Mouse (Mus musculus) heart, postnatal 36 days (tissue): Measurements from ENCODE around the gene Fgfbp3. TPM values are rescaled to one million over a fixed set of nuclear protein-coding genes. Genes with fewer than 3 reads are reported as not detected.
"Not testable (repeated sequence)": the region's sequence is repeated elsewhere in the genome, so short reads cannot be mapped to it uniquely, and the experiment has no call there.

Experiments used
- DNase-seq, 2 experiments: peaks; one replicate each; pipeline ENCODE4 v3.0.0; 2021 to 2022
- intact Hi-C: fragments of 180-260 bp; cut with DNase I; formaldehyde crosslinking; loops from one replicate; pipeline ENCODE4 v1.15.1; 2025
- total RNA-seq, 2 experiments: library from RNA; stranded (reverse); gene quantifications; 2 replicates each; pipeline ENCODE4 v1.2.3; 2021

The Fgfbp3 gene
- total RNA-seq, 2 experiments from 2014 or later: 1.3 to 2.9 TPM

DNA sequence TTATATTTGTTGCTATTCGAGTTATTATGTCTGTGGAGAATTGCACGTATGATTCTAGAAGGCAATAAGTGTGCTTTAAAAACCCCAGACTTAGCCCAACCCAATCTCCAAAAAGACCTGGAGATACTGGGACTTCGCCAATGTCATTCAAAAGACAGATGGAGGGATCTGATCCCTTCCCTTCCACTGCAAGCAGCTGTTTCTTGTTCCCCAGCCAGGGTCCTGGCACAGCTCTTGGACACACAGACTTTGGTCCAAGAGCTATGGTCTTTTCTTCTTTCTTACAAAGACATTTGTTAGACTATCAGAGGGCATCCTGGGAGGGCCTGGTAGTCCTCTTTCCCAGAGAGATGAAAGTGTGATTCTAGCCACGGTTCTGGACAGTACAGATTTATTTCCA lies 3.2 kb downstream of the Fgfbp3 start:
- intact Hi-C loops: loop anchor here (5.0 kb wide), 2 partner anchors 84 to 309 kb away; partner anchors contain the start of gene Tnks2

DNA sequence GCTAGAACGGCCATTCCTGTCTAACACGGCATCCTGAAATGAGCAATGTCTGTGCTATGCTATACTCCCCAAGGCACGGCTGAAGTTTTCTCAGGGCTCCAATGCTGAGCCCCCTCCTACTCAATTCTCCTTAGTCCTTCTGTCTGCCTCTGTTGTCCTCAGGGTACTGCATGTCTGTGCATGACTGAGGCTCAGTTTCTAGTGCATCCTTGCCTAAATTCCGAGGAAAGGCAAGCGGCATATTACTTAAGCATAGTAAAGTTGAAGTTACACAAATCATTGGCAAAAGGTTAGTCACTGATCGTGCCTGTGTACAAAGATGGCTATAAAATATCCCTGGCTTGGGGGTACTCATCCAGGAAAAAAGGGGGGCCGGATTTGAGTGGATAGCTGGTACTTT lies 6.4 kb downstream of the Fgfbp3 start:
- no peak for DNase-seq
- intact Hi-C loops: no loop called here

More for the DNA sequence above, 3.2 kb downstream of the Fgfbp3 start:
- DNase-seq: no peak

DNA sequence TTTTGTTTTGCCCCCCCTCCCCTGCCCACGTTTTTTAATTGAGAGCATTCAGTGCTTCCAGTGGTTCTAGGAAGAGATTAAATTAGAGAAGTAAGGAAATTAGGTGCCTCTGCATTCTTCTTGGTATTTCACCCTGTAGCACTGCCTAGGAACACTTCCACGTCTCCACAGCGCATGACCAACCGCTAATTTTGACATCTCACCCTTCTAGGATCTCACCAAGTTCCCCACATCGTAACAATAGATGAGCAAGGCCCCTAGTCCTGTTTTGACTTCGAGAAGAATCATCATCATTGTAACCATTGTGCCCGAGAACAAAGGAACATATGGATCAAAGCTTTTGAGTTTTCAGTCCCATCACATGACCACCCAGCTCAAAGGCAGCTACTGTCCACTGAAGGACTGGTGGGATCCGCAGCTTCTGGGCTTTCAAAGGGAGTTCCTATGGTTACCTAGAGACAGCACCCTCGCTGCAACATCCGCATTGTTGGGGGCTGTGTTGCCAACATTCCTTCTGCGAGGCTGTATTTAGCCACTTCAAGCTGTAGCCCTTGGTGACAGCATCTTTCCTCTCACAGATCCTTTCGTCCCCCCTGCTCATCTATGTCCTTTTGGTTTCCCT lies 8.9 kb downstream of the Fgfbp3 start:
- DNase-seq: no peak
- intact Hi-C loops: no loop called here

DNA sequence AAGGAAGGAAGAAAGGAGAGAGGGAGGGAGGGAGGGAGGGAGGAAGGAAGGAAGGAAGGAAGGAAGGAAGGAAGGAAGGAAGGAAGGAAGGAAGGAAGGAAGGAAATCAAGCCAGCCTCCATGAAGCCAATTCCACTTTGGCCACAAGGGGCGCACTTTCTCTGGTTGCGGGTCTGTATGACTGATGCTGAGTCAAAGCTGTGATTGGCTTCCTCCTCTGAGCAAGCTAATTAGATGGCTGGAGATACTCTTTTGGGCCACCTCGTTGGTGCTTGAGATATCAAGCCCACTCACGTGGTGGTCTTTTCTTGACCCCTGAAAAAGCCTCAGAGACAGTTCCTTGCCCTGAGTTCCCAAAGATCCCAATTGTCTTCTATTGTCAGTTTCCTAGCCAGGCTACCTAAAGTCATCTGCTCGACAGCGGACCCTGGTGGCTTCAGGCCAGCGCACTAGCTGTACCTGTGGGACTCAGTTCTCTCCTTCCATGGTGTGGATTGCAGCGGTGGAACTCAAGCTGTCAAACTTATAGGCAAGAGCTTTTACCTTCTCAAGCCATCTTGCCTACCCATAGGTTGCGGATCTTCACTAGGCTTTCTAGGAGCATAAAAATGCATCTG lies 9.6 kb downstream of the Fgfbp3 start:
- DNase-seq: peak; percentile 48 to 67
- intact Hi-C loops: no loop called here

DNA sequence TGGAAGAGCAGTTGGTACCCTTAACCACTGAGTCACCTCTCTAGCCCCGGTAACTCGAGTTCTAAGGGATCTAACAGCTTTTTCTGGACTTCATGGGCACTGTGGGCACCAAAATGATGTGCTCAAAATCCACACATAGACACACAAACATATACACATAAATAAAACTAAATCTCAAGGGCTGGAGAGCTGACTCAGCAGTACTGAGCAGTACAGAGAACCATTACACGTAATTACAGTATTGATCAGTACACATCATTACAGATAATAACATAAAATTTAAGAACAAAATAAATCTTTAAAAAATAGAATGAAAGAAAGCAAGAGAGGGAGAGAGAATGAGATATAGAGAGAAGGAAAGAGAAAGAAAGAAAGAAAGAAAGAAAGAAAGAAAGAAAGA lies 10.3 kb downstream of the Fgfbp3 start:
- intact Hi-C loops: no loop called here
- no peak for DNase-seq

DNA sequence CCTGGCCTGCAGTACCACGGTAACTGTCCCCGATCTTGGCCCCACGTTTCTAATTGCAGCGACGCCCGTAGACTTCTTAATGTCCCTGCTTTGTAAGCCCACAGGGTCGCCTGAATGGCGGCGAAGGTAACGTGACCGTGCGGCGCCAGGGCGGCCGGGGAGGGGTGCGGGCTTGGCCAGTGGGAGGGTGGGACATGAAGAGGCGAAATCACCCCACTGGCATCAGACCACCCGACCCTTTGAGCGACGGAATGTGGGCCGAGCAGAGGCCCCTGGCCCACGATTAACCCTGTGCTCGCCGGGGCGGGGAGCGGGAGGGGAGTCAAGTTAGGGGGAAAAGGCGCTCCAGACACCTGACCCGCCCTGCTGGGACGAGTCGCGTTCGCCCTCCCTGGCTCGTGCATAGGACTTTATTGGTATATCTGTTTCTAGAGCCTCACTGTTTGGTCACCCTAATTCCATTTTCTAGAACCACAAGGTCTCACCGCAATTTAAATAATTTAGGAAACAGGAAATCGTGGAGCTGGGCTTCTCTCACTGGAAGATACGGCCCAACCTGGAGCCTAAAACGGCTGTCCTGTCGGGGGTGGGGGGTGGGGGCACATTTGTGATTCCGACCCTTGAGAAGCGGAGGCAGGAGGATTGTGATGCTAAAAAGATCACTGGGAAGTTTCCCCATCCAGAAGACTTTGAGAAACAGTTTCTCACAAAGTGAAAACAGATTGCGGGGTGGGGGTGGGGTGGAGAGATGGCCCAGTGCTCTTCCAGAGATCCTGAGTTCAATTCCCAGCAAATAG lies 15.0 kb downstream of the Fgfbp3 start:
- intact Hi-C loops: no loop called here
- DNase-seq: peak; percentile 31 to 51

DNA sequence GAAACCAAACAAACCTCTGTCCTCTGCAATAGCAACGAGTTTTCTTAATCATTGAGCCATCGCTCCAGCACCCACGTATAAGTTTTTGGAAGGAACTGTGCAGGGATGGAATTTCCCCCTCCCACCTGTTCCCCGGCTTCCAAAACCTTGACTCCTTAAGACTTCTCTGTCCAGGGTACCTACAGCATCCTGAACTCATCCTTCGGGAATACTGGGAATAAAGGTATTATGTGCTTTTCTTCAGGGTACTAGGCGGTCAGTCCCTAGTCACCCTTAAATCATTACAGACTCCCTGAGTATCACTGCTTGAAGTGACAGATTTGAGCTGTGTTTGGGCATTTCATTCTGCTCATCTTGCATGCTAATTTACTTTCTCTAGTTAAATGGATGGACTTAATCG lies 16.0 kb downstream of the Fgfbp3 start:
- intact Hi-C loops: no loop called here
- DNase-seq: no peak

DNA sequence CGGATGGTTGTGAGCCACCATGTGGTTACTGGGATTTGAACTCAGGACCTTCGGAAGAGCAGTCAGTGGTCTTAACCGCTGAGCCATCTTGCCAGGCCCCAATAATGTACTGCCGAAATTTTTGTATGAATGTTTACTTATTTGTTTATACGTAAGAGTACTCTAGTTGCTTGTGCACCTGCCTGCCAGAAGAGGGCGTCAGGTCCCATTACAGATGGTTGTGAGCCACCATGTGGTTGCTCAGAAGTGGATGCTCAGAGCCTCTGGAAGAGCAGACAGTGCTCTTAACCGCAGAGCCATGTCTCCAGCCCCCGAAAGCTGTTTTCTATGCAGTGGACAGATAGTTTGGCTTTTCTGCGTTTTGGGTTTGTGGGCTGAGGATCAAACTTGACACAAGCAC lies 21.6 kb downstream of the Fgfbp3 start:
- DNase-seq: peak in 1 of 2 experiments; percentile 19
- intact Hi-C loops: no loop called here

DNA sequence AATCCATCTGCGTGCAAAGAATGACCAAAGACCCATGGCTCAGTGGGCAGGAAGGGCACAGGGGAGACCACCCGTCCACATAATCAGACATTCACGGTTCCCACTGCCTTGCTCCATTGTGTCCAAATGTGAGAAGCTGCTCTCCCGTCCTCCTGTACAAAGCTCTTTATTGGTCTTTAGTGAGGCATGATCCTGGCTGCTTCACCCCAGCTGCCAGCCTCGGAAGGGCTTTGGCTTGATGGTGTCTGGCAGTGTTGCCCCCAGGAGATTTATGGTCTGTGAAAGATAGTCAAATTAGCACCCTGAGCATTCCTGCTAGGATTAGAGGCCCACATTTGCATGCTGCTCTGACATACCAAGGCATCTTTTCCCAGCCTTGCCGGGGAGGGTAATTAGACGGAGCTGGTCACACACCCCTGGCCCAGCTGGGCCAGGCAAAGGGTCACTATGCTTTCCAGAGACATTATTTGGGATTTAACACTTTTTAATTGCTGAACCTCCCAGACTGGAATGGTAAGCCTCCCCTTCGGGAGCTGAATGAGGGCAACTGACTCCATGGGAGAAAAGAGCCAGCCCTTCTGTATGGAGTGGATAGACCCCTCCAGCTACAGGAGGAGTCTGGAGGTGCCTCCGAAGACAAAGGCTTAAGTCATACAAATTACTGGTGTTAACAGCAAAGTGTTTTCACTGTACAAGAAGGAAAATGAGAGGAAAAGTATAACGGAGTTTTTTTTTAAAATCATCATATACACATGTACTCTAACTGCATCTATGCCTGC lies 22.4 kb downstream of the Fgfbp3 start:
- intact Hi-C loops: no loop called here
- no peak for DNase-seq

DNA sequence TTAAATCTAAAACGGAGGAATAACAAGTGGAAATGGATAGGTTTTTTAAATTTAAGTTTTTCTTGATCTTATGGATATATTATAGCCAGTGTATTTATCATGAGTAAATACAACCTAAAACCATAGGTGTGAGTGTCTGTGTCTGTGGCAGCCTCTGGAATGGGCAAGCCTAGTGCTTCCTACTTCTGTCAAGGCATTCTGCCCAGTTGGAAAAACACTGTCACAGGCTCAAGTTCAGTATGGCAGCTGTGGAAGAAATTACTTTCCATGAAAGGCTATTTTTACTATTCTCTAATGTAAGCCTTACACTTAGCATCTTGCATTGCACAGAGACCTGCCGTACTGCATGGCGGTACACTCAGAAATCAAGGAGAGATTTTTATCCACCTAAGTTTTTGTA lies 27.7 kb downstream of the Fgfbp3 start:
- intact Hi-C loops: no loop called here
- no peak for DNase-seq

DNA sequence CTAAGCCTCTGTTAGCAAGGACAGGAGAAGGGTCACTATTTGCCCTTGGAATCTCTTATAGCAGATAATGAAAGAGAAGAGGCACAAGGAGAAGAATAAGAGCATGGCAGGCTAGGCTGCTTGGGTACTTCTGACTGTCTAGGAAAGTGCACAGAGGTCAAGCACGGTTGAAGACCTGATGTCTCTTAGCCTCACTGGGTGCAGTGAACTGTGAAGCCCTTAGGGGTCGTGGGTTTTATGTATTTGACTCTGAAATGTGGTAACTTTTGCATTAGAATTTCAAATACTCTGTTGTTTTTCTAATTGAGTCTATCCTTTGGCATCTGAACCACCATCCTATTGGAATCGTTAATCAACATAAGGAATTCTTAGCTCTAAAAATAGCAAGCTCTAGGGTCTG lies 31.7 kb downstream of the Fgfbp3 start:
- DNase-seq: no peak
- intact Hi-C loops: loop anchor here (5.0 kb wide), 1 partner anchor 35 kb away; no protein-coding TSS in a partner anchor

DNA sequence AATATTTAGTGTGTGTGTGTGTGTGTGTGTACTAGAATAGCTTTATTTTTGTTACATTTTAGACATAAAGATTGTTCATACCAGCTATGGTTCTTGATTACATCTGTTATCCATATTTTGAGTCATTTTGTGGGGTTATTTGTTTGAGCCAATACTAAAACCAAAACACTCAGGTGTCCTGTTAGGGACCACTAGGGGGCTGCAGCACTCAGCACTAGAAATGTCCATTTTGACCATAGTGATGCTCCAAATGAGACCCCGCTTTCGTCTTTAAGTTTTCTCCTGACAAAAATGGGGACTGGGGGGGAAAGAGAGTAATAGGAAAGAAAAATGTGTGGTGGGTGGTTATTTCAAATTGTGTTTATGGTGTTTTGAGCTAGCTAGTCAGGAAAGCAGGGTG lies 33.1 kb downstream of the Fgfbp3 start:
- DNase-seq: no peak
- intact Hi-C loops: loop anchor here (5.0 kb wide), 1 partner anchor 36 kb away; no protein-coding TSS in a partner anchor

DNA sequence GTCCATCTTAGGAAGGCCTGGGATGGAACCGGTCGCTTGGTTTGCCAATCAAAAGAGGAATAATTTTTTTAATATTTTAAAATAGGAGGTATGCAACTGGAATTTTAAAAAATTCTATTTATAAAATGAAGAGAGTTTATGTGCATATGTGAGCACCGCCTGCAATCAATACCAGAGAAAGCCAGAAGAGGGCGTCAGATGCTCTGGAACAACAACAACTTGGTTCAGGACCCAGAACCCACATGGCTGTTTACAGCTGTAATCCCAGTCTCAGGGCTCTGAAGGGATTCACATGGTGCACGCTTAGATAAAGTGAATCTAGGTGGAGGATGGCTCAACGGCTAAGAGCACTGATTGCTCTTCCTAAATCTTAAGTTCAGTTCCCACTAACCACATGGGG lies 36.3 kb downstream of the Fgfbp3 start:
- intact Hi-C loops: no loop called here
- peak; percentile 16 to 20 for DNase-seq

DNA sequence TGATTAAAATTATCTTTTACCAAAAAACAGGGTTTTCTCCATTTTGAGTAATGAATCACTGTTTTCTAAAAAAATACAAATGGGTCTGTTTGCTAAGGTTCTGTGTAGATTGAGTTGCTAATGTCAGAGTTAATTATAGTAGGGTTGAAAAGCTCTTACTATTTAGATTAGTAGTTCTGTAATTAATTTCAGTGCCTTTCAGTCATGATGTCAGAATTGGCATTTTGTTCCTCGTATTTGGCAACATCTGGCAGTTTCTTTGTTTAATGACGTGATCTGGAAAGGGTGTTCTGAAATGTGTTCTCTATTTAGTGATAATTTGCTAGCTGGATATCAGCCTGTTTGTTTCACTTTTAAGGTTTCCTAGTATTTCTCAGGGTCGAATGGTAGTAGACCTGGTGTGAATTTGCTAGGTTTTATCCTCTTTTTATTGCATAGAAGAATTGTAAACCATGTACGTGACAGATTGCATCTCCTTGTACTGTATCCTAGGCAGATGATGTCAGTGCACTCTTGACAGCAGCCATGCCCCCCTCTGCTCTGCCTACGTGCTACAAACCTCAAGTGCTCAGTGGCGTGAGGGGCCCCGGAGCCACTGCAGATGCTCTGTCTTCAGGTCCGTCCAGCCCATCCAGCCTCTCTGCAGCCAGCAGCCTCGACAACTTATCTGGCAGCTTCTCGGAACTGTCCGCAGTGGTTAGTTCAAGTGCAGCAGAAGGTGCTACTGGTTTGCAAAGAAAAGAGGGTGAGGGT lies 40.5 kb downstream of the Fgfbp3 start:
- DNase-seq: no peak
- intact Hi-C loops: no loop called here

DNA sequence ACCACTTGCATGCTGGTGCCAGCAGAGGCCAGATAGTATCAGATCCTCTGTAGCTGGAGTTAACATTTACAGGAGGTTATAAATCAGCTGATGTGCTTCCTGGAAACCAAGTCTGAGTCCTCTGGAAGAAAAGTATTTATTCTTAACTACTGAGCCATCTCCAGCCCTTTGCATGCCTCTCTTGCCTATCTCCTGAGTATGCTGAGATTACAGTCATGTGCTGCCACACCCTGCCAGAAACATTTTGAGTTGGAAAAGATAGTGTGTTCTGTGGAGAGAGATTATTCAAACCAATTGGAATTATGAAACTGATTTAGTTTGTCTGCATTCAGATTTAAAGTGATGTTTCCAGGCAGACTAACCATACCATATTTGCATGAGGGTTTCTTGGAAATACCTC lies 42.1 kb downstream of the Fgfbp3 start:
- intact Hi-C loops: no loop called here
- DNase-seq: no peak

DNA sequence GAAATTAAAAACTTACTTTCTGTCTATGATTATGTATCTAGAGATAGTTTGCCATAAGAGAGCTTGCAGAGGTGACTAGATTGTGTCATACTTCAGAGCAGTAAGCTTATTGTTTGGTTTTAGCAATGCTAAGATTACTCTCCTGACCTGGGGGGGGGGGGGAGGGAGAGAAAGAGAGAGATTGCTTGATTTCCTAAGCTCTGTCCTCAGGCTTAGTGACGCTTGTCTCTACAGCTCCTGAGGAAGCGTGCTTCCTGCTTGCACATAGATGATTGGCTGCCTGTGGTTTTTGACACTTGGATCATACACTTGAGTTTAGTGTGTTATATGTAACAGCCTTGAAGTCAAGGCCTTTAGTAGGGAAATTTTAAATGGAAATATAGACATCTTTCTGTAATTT lies 44.8 kb downstream of the Fgfbp3 start:
- no peak for DNase-seq
- intact Hi-C loops: loop anchor here (2.0 kb wide), 1 partner anchor 16 kb away; no protein-coding TSS in a partner anchor

DNA sequence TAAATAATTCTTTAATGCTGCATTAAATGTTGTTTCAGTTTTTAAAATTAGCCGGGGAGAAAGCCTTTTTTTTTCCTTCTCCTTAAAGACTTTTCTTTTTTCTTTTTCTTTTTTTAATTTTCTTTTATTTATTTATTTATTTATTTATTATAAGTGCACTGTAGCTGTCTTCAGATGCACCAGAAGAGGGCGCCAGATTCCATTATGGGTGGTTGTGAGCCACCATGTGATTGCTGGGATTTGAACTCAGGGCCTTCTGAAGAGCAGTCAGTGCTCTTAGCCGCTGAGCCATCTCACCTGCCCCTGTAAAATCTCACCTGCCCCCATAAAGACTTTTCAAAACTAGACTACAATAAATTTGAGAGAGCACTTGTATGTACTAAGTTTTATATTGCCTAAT lies 50.7 kb downstream of the Fgfbp3 start:
- not testable (repeated sequence) for DNase-seq
- intact Hi-C loops: loop anchor here (2.0 kb wide), 1 partner anchor 52 kb away; no protein-coding TSS in a partner anchor
